Mouse (Mus musculus): ENCODE results near the gene Fam71e1.

- TF ChIP-seq GATA1 (IDR thresholded peaks at IDR 0.05; ENCODE audit: borderline replicate concordance, low read length) = no peak
- no peak for TF ChIP-seq FLI1 (IDR thresholded peaks at IDR 0.05; ENCODE audit: low read length)
Observed at GRCm38 (mm10) chr7:44501563-44502115, 5.3 kb downstream of the Fam71e1 start.
